Mouse (Mus musculus) lung, postnatal 10 days (tissue): Measurements from ENCODE around the gene Crxos.

ENCODE experiments used
- DNase-seq: peaks from one replicate; pipeline ENCODE4 v3.0.0; 2021

Gene Crxos

GRCm38 (mm10) chr7:15922220-15922773, 39.9 kb downstream of the Crxos start, which contains the start of gene Selenow:
TSS of gene Selenow (minus strand) at chr7:15922402.
- DNase-seq: peak; percentile 94

GRCm38 (mm10) chr7:15929910-15930309, 47.5 kb downstream of the Crxos start:
- peak; percentile 84 for DNase-seq

GRCm38 (mm10) chr7:15930543-15930942, 48.1 kb downstream of the Crxos start:
- DNase-seq: no peak

GRCm38 (mm10) chr7:15931635-15932034, 49.2 kb downstream of the Crxos start:
- no peak for DNase-seq

- DNase-seq: peak; percentile 78
Measured at GRCm38 (mm10) chr7:15933437-15934359, 51.3 kb downstream of the Crxos start.

- no peak for DNase-seq
Measured at GRCm38 (mm10) chr7:15937491-15937890, 55.1 kb downstream of the Crxos start.

GRCm38 (mm10) chr7:15938621-15939020, 56.2 kb downstream of the Crxos start:
- DNase-seq: no peak

GRCm38 (mm10) chr7:15944311-15944710, 61.9 kb downstream of the Crxos start:
- no peak for DNase-seq

- DNase-seq: no peak
Measured at GRCm38 (mm10) chr7:15945211-15945610, 62.8 kb downstream of the Crxos start.

GRCm38 (mm10) chr7:15945721-15946536, 63.5 kb downstream of the Crxos start, which contains the start of gene Nop53:
TSS of gene Nop53 (minus strand) at chr7:15946074.
- peak; percentile 95 for DNase-seq

- DNase-seq: no peak
Measured at GRCm38 (mm10) chr7:15947653-15948260, 65.3 kb downstream of the Crxos start.

GRCm38 (mm10) chr7:15948381-15948941, 66.0 kb downstream of the Crxos start:
- DNase-seq: peak; percentile 94

- no peak for DNase-seq
Measured at GRCm38 (mm10) chr7:15949216-15949790, 66.9 kb downstream of the Crxos start.

- DNase-seq: no peak
Measured at GRCm38 (mm10) chr7:15950008-15950407, 67.6 kb downstream of the Crxos start.

GRCm38 (mm10) chr7:15952416-15952815, 70.0 kb downstream of the Crxos start:
- DNase-seq: no peak
